Mouse (Mus musculus): ENCODE data around the gene Gm20441. TPM values are rescaled to one million over a fixed set of nuclear protein-coding genes. Genes with fewer than 3 reads are reported as not detected.

Gm20441 gene
- total RNA-seq (2021) = not detected
- long read RNA-seq, experiment 1 = 0 reads
- long read RNA-seq, experiment 2 = 0 reads

DNA sequence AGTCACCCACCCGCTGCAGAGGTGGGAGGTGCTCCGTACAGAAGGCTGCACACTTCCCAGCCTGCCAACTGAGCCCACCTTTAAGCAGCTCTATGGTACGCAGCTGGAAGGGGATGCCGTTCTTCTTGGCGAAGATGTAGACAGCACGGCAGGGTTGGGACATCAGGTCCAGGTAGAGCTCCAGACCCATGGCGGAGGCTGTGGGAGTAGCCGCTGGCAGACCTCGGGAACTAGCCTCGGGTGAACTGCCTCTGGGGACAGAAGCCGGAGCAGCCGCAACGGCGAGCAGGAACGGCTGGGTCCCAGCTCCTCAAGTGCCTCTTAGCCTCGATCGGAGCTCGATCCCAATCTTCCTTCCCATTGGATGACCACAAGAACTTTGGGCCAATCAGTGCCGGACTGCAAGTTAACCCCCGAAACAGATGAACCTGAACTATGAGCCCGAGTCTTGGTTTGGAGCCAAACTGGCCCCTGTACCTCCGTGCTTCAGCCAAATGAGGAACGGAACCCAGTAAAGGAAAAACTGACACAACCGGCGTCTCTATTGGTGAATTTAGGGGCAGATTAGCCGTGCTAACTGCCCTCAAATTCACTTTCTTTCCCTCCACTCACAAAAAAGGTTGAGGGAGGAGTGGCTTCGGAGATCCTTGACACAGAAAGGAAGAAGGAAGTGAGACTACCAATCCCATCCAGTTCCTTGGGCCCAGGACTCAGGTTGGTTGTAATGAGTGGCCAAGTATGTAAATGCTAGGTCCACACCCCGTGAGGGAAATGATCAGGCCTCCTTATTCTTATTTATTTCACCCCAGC lies at the start of gene Gm20441, which contains the start of gene Gstt3:
TSS of gene Gm20441 (minus strand) at position 186 of the 810 bp plus-strand sequence.
TSS of gene Gstt3 (minus strand) at position 646 of the 810 bp plus-strand sequence.
- DNase-seq = peak; percentile 61

DNA sequence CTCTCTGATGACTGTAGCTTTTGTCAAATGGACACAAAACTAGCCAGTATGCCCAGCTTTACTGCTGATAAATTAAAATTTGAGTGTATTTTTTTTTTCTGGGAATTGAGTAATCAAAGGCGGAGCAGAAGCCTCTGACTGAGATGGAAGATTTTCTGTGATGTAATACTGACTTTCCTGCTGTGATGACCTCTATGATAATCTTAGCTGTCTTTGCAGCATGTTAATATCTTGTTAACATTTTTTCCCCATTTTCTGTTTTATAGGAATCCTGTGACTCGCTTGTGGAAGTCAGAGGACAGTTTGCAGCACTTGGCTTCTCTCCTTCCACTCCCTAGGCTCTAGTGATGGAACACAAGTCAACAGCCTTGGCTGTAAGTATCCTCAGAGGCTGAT lies 49.5 kb upstream of the Gm20441 start:
- no peak for DNase-seq

DNA sequence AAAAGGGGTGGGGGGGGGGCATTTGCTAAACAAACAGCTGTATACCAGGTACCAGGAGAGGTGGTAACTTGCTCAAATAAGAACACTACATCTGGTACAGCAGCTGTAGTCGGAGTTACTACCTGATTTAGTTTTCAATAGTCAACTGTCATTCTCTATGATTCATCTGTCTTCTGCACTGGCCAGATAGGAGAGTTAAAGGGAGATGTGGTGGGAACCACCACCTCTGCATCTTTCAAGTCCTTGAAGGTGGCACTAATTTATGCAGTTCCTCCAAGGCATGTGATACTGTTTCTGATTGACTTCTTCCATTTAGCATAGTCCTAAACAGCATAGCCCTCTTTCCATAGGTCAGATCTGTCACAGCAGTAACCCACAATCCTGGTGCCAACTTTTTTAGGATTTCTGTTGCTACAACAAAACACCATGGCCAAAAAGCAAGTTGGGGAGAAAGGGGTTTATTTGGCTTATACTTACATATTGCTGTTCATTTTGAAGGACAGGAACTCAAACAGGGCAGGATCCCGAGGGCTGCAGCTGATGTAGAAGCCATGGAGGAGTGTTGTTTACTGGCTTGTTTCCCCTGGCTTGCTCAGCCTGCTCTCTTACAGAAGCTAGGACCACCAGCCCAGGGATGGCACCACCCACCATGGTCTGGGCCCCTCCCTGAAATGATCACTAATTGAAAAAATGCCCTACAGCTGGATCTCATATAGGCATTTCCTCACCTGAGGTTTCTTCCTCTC lies 48.9 kb upstream of the Gm20441 start:
- DNase-seq = no peak

DNA sequence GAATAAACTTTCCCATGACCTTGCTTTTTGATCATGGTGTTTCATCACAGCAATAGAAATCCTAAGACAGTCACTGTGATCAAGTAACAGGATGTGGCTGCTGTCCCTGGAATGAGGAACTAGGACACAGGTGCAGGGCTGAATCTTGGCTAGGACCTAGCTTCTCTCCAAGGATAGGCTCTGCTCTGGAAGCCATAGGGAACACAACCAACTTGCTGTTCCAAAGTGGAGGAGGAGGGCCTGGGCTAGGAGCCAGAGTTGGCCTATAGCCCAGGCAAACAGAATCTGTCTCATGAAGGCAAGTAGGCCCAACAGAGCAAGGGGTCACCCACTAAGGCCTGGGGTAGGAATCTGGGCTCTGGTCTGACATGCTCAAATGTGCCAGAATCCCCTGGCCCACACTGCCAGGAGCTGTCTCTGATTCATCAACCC lies 47.8 kb upstream of the Gm20441 start:
- peak; percentile 75 for DNase-seq

DNA sequence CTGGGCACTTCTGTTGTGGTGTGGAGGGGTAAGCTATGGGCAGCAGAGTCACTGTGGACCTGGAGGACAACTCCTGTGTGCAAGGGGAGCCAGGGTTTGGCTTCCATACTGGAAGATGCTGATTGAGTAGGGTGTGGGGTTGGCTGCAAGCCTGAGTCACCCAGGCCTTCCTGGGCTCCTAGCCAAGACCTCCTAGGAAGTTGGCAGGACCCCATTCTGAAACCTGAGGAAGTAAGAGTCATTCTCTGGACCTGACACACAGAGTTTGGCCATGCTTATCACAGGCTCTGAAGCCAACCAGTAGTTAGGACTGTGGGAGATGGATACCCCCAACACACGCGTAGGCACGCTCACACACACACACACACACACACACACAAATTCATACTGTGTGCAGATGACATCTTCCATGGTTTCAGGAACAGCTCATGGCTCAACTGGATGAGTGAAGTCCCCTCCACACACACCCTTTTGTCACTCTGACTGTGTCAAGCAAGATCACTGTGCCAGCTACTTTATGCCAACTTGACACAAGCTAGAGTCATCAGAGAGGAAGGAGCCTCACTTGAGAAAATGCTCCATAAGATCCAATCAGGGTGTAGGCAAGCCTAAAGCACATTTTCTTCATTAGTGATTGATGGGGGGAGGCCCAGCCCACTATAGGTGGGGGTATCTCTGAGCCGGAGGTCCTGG lies 47.1 kb upstream of the Gm20441 start:
- peak; percentile 72 for DNase-seq

DNA sequence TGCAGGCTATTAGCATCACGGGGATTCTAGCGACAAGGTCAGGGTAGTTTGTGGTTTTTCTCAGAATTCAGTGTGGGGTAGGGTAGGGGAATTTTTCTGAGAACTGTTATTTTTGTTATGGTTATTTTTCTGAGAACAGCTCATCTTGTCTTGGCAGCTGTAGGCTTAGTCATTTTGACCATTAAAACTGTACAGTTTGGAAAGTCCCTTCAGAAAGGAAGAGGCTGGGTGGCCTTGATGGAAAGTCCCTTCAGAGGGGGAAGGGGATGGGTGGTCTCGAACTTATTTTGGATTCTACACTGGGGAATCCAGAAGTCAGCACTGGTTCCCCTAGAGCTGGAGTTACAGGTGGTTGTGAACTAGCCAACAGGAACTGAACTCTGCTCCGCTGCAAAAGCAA lies 43.8 kb upstream of the Gm20441 start:
- DNase-seq = no peak

DNA sequence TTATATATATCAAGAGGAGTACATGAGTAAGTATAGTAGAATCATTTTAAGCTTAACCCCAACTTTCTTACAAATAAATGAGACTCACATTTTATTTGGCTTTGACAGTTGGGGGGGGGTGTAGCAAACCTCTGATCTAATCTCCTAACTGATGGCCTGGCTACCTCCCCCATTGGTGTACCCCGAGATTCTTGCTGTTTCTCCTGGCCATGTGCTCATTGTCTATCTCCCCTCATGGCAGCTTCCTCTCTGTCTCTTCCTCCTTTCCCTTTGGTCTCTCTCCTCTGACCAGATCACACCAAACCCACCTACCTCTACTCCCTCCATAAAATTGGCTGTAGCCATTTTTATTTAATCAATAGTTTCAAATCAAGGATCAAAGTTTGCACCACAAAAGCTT lies 43.0 kb upstream of the Gm20441 start:
- DNase-seq = no peak

DNA sequence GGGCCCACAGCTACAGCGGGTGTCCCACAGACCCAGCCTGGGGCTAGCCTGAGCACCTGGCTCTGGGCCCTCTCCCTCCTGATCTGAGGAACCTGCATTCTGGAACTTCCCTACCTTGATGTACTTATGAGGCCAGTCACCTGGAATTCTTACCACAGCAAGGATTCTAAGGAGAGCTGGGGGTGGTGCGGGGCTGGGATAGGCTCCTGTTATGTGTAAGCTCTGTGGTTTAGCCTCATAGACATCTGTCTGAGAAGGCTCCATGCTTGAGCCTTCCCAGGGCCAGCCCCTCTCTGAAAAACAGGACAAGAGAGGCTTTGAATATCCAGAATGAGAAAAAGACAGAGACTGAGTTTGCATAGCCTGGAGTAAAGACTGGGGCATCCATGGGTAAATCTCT lies 41.7 kb upstream of the Gm20441 start, which contains the start of gene Gstt4:
TSS of gene Gstt4 (minus strand) at position 101 of the 400 bp plus-strand sequence.
- no peak for DNase-seq

DNA sequence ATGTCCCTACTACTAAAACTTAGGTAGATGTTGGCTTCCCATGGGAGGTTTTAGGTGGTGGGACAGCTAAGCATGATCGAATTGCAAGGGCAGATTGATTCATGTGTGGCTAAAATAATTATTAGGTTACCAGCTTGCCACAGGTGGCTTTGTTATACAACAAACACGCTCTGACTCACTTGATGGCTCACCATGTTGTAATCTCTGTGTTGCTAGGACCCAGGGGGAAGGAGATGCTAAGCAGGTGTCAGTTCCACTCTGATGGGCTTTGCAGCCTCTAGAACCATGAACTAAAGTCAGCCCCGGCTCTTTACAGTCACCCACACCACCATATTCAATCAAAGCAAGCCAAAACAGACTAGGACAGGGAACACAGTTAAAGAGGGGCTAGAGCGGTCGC lies 39.1 kb upstream of the Gm20441 start:
- no peak for DNase-seq

DNA sequence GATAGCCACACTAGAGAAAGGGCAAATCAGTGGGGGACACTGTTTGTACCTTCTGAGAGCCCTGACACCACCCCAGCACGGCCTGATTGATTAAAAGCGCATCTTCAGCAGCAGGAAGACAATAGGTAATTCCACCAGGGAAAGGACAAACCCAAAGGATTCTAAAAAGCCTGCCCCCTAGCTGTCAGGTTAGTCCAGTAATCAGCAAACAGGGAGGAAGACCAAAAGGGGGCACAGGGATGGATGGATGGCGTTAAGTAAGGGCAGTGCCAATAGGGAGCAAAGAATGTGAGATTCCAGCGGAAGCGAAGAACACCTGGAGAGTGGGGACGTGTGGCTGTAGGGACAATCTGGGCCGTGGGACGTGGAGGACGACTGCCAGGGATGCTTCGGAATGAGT lies 37.9 kb upstream of the Gm20441 start:
- no peak for DNase-seq

DNA sequence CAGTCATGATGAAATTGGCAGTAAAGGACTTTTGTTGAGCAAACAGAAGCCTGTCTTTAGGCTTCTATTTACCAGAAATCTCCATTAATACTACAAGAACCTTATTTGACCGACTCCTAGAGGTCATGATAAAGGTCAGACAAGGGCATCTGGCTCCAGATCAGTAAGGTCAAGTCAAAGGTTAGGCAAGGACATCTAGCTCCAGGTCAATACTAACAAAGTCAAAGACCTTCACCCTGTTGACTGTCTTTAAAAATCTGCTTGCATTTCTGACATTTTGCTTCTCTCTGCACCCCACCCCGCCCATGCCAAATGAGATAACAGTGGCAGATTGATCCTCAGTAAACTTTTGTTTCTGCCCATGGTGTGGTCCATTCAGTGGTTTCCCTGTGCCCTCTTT lies 23.5 kb upstream of the Gm20441 start:
- no peak for DNase-seq

DNA sequence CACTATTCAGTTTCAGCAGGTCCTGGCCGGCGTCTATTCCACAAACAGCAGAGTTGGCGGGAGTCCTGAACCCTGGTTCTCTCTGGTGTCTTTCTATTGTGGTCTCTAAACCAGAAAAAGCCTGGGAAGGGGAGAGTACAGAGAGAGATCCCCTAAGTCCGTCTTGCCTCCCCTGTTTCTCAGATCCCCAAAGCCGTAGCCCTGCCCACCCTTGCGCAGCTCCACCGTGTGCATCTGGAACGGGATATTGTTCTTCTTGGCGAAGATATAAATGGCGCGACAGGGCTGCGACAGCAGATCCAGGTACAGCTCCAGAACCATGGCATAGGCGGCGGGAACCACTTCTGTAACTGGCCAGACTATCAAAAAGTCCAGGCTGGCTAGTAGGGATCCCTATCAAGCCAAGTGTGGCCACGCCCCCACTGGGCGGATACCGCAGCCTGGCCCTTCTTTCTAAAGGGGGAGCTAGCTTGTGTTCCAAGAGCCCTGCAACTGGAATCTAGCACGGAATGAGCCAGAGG lies 17.5 kb upstream of the Gm20441 start, which contains the start of gene Gstt1:
TSS of gene Gstt1 (minus strand) at position 409 of the 521 bp plus-strand sequence.
- DNase-seq = peak; percentile 73

DNA sequence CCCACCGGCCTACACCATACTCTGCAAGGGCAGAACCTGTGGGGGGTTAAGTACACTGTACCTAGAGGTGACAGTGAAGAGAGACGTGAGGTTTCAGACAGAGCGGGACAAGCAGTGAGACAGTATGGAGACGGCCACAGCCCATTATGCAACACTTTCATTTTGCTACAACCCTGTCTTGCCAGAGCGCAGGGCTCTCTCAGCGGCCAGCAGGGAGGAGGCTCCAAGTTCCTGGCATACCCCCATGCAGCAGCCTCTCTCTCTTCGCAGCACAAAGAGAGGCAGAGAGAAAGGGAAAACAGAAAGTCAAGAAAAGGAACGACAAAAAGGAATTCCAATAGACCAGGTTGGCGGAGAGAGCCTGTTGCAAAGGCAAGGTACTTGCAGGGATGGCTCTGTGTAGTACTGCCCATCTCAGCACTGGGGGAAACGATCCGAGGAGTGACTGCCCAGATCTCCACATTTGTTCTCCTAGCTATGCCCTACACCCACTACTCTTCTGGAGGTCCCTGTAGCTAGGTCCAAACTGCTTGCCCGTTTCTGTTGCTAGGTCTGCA lies 16.9 kb upstream of the Gm20441 start:
- DNase-seq = peak; percentile 43

DNA sequence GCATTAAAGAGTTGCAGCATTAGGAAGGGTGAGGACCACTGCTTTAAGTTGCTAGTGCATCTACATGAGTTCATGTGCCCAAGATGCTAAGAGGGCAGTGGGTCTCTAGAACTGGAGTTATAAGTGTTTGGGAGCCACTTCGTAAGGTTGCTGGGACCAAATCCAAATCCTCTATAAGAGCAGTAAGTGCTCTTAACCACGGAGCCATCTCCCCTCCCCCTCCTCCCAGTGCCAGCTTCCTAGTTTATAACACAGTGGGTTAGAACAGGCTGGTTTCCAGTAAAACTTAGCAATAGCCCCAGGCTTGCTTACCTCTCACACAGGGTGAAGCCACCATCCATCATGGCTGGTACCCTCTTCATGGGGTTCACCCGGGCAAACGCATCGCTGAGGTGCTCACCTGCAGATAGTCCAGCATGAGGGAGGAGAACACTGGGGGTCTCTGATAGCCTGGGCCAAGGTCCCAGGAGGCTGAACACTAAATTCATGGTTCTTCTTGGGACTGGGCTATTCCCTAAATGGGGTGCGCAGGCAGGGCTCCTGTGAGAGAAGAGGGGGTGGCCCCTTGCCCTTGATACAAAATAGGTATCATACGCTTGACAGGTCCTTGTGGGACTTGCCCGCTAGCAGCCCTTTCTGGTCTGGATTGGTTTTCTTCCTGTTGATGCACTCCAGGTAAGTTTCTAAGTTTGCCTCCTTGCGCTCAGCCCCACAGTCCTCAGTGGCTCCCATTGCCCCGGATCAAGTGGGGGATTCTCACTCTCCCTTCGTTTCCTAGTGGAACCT lies 16.2 kb upstream of the Gm20441 start:
- DNase-seq = no peak

DNA sequence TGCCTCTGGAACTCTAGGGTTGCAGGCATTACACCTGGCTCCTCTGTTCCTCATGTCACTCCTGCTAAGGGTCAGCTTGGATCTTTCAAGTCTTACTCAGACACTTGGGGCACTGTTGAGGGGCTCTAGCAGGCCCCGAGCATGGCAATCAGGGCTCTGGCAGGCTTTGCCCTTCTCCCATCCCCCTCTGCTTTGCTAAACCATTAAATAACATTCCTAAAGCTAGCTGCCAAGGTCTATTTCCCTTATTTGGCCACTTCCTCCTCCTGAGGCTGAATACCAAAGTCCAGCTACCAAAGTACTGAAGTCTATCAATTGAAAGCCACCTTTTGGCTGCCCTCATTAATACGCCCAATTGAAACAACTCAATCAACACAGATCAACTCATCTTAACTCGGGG lies 14.1 kb upstream of the Gm20441 start:
- DNase-seq = no peak

DNA sequence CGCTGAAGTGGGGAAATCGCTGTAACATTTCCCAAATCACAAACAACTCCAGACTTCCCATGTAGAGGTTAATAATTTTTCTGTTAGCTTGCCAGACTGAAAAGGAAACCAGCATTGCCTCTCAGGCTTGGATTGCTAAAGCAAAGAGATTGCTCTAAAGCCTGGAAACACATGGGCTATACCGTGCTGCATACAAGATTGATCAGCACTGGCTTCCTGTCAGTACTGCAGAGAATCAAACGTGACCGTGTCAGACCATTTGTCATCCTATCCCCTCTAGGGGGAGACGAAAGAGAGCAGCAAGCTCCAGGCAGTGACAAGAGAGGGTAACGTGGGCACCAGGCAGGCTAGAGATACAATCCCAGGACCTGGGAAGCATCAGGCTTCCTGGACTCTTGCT lies 10.0 kb upstream of the Gm20441 start:
- no peak for DNase-seq

DNA sequence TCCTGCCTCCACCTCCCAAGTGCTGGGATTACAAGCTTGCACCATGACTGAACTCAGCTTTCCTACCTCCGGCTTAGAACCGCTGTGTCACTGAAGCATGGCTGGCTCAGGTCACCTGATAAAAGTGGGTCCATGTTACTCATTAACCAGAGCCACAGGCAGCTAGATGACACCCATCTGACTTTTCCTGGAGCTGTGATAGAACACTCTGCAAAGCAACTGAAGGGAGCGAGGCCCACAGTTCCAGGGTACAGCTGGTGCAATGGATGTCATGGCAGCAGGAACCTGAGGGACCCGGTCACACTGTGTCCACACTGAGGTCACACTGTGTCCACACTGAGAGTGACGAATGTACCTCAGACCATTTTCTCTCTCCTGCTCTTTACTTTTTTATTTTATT lies 9.1 kb upstream of the Gm20441 start:
- no peak for DNase-seq

DNA sequence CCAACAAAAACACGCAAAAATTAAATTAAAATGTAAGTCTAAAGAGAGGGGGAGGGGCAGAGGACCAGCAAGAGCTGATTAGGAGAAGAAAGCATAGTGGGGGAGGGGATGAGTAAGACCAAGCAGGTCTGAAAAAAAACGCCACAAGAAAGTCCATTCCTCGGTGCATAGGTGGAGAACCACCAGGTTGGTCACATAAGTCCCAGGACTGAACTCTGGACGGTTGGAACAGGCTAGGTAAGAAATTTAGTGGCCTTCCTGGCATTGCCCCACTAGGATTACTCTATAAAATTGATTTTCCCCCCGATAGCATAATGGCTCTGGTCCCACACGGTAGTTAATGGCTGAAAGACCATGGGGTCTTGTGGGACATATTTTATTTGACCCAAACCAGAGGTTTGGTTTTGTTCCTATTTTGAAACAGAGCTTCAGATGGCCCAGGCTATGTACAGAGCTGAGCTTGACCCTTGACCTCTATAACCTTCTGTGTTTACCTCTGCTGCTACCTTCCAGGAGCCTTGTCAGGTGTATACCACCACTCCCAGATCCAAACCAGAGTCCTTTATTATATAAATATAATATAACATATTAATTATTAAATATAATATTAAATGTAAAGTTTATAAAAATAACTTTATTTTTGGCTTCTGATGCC lies 8.5 kb upstream of the Gm20441 start:
- no peak for DNase-seq

DNA sequence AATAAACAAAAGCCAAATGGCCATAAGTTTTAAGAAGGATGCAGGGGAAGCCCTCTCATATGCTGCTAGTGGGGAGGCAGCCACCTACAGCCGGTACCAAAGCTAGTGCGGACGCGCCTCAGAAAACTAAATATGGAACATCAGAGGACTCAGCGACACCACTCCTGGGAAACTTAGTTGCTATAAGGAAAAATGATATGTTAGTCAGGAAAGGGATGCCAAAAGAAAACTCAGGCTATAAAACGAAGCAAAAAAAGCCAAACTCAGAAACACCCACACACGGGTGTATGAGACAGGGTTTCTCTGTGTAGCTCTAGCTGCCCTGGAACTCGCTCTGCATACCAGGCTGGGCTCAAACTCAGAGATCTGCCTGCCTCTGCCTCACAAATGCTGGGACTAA lies 7.5 kb upstream of the Gm20441 start:
- DNase-seq = no peak

DNA sequence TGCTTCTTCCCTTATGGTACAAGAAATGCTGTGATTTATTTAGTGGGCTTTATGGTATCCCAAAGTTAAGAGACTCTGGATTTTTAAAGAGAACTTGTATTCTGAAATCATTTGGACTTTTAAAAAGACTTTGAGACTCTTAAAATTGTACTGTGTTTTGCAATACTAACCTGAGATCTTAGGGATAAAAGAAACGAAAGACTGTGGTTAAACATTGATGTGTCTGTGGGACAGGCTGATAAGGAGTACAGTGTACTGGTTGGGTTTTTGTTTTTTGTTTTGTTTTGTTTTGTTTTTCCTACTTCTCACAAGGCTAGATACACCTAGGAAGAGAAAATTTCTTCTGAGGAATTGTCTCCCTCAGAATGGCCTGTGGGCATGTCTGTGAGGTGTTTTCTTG lies 4.7 kb upstream of the Gm20441 start:
- DNase-seq = no peak

All from gastrocnemius, postnatal 10 days (tissue).